Mouse (Mus musculus) CD4-positive, CD25-positive, alpha-beta regulatory T cell (primary cell): ENCODE measurements around the gene Pdcd10. TPM values are rescaled to one million over a fixed set of nuclear protein-coding genes. Genes with fewer than 3 reads are reported as not detected.

Experiments
- polyA plus RNA-seq: library from polyadenylated mRNA; unstranded; fragments of 100-300 nt; shearing (Covaris generic); gene quantifications from one replicate; pipeline ENCODE4 v1.2.1, GENCODE M21; 2017

The Pdcd10 gene
- 169 TPM for polyA plus RNA-seq

GRCm38 (mm10) chr3:75556695-75557291 lies at the start of gene Pdcd10:
TSS of gene Pdcd10 (minus strand) at chr3:75556856.

GRCm38 (mm10) chr3:75557292-75557691 lies 636 bp upstream of the Pdcd10 start, which contains the start of gene Serpini1:
TSS of gene Serpini1 (plus strand) at chr3:75557547.

GRCm38 (mm10) chr3:75482056-75482455 lies 74.6 kb downstream of the Pdcd10 start, which contains the start of gene Wdr49:
TSS of gene Wdr49 (minus strand) at chr3:75482156.

Other genes with a start within 250 kb of the Pdcd10 start
- 0.18 TPM for gene Wdr49, start 74.7 kb downstream of the Pdcd10 start, polyA plus RNA-seq
- gene Serpini1, start 691 bp upstream of the Pdcd10 start, polyA plus RNA-seq: 17.1 TPM
- gene Gm29133, start 191.3 kb upstream of the Pdcd10 start, polyA plus RNA-seq: not detected